Mouse (Mus musculus) layer of hippocampus, postnatal 36 days (tissue): ENCODE measurements at regions not wholly inside any gene's neighbourhood (a gene's known extent, or its start where the extent isn't known, plus 50 kb on each side); places are given as distances from the start of the nearest gene placed in this dataset.
A peak's percentile ranks its signal among the peaks of the same experiment; 100 is the strongest.

Experiments used
- DNase-seq, 2 experiments: peaks; one replicate each; pipeline ENCODE4 v3.0.0; 2022

- no peak for DNase-seq
Measured at GRCm38 (mm10) chr1:29595003-29595402, 815.0 kb upstream of the Gm597 start.

DNA sequence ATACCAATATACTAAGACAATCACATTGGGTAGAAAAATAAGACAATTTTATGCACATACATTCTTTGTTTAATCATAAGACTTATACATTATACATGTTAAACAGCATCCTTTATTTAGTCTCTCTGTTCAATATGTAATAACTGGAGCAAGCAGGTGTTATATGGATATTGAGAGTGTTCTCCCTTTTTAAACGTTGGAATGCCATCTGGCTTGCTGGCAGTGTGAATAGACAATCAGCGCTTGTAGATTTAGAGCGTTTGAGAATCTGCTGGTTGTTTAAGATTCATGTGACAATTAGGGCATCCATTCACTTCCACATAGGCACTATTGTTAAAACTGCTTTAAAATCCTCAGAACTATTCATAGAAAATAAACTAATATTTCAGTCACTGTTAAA is 807.8 kb upstream of the Gm597 start:
- DNase-seq = peak; percentile 9 to 29
